Mouse (Mus musculus) lung, postnatal 4 days (tissue): Measurements from ENCODE around the gene Tigar.

Experiments used
- DNase-seq, 2 experiments: peaks; one replicate each; pipeline ENCODE4 v3.0.0; 2021

Gene Tigar

DNA sequence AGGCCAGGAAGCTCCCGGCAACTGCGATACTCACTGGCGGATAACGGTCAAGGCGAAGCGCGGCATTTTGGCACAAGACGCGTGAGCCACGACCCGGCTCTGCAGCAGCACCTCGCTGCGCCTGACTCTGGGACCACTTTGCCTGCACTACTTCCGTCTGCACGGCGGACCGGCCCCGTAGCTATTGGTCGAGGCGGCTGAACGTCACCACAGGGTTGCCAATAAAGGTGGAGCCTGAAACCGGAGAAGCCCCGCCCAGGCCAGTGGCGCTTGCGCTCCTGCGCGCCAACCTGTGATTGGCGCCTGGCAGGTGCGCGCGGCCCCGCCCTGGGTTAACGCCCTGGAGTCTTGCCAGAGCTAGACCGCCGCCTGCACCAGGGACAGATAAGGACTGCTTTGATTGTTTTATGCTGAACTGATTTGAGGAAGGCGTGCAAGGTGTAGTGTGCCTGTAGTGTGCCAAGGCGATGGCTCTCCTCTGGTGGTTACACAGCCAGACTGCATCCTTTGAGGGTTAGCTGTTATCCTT lies at the start of gene Tigar:
Gene Tigar (minus strand): TSS at position 156 of the 529 bp plus-strand sequence.
- DNase-seq, result peak; percentile 94 to 95

DNA sequence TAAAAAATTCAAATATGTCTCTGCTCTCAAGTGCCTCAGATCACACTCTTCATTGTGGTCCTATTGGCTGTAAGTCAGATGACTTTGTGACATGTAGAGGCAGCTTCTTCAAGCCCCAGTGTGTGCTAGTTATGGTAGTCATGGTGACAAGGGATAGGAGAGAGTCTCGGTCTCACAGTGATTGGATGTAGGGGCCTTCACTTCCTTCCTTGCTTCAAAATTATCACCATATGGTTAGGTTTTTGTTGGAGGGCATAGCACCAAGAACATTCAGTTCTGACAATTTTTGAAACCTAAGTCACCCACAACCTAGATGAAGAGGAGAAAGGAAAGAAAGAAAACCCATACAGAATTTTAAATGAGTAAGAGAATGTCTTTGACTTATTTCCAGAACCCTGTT lies 48.0 kb upstream of the Tigar start:
- DNase-seq, result no peak

DNA sequence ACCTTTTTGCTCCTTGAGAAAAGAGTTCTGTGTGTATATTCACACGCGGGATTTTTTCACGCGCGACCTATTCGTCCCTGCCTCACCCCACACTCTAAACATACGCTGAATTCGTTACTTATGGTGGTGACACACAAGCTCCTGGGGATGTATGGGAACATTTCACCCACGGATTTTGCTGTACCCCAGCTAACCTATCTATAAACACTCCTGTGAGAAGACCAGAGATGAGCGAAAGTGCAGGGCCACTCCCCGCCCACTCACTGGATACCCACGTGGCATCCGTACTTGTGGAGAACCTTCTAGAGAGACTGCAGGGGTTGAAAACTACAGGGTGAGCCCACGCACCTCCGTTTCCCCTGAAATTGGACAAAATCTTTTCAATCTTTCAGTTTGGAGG lies 46.1 kb upstream of the Tigar start:
- DNase-seq, result peak; percentile 40 to 50

DNA sequence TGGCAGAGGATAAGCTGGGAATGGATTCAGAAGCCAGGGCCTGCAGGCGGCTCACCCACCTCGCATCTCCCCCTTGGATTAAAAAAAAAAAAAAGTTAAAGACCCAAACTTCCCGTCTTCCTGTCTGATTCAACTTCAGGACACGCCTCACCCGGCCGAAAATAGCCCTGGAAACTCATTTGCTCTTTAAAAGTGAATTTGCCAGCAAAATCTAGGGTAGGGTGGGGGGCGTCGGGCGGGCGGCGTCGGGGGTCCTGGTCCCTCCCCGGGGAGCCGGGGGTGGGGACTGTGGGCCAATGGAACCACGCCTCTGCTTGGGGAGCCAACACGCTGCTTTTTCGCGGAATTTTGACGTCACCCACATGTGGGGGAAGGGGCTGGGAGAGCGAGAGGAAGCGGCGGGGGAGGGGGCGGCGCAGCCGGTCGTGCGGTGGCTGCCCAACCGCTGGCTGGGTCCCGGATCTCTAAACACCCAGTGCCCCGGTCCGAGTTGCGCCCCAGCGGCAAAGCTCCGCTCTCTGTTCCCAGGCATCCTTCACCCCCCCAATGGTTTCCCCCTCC lies 45.4 kb upstream of the Tigar start:
- DNase-seq, result peak; percentile 89 to 92

DNA sequence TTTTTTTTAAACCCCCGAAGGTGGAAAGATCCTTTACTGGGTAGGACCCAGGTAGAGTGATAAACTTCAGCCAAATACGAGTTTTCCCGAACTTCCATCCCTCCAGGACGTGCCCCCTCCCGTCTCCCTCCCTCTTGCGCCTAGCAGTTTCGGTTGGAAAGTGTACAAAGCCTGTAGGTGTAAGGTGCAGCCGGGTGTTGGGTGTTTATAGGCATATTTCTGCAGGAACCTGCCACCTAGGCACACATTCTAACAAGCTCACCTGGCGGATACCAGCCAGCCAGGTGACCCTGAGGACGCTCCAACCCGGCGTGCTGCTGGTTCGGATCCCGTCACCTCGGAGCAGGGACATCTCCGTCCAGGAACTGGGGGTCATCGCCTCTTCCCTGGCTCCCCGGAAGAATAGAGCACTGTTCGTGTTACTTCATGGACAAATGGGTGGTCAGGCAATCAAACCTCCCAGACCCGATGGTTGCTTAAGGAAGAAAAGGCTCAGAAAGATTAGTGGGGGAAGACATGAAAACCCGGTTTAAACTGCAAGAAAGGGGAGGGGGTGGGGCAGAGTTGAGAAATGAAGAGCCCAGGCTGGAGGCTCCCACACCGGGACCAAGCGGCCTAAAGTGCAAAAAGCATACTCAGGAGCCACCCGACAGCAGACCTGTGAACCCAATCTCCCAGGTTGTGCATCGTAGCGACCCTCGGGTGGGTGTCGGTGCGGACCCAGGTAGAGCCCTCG lies 44.8 kb upstream of the Tigar start:
- DNase-seq, result peak; percentile 38 to 43

DNA sequence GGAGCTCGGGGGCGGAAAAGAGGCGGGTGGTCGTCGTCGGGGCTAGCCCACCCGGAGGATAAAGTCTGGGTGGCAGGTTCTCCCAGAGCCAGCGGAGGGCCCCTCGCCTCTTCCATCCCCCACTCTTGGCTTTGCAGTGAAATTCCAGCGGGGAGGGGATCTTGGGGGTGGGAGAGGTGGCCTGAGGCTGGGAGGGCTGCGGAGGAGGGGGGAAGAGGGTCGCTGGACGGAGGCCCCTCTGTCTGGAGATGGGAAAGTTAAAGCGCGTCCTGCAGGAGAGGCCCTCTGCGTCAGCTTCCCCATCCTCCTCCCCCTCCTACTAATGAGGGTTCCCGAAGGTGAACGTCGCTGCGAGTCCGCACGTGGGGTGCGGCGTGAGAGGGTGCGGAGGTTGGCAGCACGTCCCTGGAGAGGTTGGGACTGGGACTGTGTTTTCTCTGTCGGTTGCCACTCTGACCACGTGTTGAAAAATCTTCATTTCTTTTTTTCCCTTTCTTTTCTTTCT lies 44.0 kb upstream of the Tigar start:
- DNase-seq, result peak; percentile 50 to 55

DNA sequence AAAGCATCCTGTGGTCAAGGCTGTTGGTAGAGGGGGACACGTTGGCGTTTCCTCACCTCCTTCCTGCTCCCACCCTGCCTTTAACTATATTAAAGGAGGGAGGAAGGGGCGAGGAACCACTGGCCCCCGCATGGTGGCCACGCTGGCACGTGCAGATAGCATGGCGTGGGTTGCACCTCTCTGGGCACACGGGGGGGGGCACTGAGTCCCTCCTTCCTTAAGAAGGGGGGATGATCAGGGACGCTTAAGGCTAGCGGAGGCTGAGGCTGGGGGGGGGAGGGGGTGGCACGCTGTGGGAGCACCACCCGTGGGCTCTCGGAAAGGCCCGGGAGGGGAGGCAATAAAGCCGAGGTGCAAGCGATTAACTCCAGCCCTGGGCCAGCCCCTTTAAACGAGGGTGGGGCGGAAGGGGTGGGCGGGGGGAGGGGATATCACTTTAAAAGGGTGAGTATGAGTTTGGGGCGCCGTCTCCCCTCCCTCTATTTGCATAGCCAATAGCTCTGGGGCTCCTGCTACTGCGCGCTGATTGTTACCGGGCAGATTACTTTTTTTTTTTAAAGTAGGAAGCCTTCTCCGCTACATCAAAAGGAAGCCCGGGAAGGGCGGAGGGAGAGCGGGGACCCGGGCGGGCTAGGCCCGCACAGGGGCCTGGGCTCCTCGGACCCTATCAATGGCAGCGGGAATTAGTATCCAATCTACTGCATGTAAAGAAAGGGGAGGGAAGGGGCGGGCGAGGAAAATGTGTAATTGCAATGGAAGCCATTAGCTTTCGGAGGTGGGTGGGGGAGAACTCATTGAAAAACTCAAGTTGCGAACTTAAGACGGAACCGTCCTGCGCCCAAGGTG lies 43.0 kb upstream of the Tigar start, which contains the start of gene Ccnd2:
Gene Ccnd2 (minus strand): TSS at position 88 of the 846 bp plus-strand sequence.
- DNase-seq, result peak; percentile 76 to 89

DNA sequence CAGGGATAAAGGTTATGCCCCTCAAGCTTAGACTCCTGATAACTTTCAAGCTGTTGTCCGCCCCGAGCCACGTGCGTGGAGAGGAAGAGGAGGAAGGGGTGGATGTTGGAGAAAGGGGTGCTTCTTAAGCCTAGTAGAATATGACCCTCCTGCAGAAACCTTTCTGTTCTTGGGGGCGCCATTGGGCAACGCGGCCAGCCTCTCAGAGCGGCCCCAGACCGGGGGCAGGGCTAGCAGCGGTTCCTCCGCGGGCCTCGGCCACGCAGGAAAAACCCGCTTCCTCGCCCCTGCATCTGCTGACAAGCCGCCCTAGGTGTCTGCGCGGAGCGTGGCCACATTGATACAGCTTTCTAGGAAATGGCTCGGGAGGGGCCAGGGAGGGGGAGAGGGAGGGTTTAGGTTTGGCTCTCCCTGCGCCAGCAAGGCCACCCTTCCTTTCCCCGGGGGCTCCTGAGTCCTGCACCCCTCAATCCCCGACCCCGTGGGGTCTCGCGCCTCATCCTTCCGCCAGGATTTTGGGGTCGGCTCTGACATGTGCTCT lies 42.3 kb upstream of the Tigar start:
- peak; percentile 69 to 77 for DNase-seq

DNA sequence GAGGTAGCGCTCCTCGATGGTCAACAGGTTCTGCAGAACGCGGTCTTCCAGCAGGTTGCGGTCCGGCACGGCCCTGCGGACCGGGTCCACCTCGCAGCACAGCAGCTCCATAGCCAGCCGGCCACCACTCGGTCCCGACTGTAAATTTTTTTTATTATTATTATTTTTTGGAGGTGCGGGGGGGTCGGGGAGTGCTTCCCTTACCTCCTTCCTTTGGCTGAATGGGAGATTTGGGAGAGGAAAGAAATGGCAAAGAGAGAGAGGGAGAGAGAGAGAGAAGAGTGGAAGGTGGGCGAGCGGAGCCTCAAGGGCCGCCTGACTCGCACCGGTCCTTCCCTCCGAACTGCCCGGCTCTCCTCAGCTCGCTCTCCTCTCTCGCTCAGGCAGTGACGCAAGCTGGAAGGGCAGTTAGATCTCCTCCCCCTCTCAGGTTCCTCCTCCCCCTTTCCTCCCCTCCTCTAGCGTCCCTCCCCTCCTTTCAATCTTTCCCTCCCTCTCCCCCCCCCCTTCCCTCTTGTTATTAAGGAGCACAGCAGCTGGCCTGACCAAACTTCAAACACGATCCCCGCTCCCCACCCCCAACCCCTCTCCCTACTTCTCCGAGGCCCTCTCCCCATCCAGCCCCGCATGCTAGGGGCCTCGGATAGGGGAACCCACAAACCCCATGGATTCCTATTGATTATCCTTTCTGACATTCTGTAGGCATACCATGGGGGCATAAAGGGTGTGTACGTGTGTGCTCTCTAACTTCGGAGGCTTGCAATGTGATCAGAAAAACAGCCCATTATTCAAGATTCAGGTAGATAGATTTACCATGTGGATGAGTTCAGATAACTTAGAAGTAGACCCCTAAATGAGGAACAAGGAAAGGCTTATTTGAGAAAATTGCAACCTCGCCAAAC lies 41.6 kb upstream of the Tigar start:
- peak; percentile 85 to 88 for DNase-seq

DNA sequence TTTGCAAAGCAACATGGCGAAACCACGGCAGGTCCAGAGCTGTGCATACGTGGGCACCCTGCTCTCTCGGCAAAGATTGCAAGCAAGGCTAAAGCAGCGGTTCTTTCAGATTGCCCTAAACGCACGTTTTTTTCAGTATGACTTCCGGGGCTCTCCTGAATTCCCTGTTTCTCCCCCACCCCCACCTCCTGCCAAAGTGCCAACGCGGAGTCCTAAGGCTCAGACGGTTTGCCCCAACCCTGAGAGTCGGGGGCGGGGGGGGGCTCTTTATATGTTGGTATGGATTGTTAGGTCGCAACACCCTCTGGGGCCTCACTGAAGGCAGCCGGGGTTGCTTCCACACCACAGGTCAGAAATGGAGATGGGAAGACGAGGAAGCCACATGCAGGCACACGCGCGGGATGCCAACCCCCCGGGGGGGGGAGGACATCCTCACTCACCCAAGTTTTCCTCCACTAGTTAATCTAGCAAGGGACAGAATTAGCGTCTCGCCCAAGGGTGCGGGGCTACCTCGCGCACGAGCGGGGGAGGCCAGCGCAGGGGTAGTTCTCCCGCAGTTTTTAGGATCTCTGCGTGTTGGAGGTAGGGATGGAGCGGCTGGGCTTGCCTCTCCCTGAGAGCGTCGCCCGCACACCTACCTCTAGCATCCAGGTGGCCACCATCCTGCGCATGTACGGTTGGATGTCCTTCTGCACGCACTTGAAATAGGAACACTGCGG lies 40.7 kb upstream of the Tigar start:
- peak; percentile 50 to 53 for DNase-seq

DNA sequence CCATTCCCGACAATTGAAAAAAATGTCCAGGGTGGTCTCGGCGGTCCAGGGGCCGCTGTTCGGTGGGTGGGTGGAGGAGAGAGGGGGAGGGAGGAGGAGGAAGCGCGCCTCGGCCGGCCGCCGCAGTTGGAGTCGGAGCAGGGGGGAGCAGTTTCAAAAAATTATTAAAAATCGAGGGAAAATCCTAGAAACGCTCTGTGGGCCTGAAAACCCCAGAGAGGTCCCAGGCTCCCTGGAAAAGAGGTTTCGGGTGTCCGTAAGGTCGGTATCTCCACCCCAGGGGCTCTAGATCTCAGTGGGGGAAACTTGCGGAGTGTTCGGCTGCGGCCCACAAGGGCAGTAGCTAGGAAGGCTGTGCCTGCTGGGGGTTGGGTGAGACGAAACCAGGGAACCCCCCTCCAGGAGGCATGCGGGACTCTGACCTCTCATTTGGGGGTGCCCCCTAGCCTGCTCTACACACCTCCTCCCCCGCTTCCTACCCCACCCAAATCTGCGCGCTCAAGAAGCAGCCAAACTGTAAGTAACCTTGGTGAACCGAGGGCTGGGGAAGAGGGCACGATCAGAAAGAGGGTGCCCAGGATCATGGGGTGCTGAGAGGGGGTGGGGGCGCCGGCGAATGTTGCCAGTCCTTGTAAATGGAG lies 40.1 kb upstream of the Tigar start:
- DNase-seq, result peak; percentile 53

DNA sequence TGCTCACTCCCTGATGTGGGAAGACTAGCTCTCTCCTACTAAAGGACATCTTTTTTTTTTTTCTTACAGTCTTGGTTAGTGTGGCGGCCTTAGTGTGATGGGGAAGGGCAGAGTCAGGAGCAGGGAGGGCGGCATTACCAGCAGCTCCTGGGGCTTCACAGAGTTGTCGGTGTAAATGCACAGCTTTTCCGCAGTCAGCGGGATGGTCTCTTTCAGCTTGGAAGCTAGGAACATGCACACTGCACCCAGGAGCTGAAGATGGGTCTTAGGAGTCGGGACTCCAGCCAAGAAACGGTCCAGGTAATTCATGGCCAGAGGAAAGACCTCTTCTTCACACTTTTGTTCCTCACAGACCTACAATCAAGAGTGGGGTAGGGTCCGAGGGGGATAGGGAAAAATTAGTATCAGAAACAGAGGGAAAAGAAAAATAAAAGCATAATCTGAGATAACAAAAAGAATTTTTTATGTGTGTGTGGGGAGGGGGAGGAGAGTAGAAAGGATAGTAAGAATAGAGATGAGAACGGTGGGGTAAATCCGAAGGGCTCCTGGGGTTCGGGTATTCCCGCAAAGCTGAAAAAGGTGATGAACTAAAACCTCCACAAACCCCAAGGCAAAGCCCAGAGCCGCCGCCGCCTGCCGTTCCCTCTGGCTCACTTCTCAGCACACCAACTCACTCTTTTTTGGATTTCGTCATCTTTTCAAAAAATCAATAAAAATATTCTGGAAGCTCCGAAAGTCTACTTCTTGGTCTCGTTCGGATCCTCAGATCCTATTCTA lies 39.4 kb upstream of the Tigar start:
- peak in 1 of 2 experiments; percentile 44 for DNase-seq

DNA sequence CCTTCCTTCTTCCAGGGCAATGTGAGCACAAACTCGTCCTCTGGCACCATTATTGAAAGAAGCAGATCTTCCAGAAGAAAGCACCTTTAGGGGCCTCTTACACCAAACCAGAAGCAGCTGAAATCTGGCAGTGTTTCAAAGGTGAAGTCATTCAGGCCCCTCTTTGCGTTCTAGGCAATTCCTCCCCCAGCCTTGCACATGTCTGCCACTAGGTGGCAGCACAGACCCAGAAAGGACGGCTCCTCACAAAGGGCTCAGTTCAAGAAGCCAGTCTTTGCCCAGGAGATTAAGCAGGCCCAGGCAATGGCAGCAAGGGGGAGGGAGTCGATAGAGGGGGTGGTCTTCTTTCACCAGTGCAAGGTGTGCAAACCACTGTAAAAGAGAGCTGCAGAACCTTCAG lies 38.3 kb upstream of the Tigar start:
- DNase-seq, result peak; percentile 90 to 93

DNA sequence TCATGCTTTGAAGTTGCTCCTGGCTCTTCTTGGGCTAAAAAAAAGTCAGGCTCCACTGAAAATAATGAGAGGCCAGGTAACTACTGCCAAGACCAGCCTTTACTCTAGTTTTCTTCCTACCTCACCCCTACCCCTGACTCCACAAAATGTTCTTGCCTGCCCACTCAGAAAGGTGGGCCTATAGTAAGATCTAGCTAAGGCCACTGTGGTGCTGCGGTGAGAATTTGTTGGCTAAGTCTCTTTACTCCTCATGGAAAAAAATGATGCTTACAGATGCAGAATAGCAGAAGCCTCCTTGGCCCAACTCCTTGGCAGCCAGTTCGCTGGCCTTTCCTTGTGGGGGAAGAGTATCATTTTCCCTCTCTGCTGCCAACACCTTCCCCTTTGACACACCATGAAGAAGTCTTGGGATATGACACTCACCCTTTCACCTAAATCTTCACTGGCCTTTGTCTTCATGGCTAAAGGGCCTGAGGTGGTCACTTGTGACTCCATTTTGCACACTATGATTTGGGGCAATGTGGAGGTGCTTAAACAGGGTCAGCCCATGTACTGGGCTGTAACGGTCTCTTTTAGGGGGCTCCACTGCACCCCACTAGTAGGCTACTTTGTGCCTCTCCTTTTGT lies 37.1 kb upstream of the Tigar start:
- DNase-seq, result no peak

DNA sequence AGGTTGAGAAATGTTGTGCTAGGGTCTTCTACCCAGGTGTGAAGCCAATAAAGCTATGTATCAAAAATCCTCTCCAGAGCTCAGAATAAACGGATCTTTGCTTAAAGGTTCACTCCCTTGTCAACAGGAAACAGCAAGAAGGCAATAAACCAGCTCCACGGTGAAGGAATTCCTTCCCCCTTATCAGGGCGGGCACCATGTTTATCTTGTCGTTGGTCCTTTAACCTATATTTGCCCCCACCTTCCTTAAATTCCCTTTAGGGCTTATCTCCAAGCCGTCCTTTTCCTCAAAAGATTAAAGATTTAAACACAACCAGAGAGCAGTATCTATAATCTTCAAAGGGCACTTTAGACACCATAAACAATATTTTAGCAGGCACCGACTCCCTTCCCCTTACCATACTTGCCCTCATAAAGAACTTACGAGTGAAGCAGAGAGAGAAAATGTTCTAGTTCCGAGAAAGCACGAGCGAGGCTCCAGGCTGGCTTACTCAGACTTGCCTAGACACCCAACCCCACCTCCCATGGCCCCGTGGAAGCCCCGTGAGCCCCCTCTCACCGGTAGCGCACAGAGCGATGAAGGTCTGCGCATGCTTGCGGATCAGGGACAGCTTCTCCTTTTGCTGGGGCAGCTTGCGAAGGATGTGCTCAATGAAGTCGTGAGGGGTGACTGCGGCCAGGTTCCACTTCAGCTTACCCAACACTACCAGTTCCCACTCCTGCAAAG lies 36.3 kb upstream of the Tigar start:
- peak; percentile 39 to 45 for DNase-seq

DNA sequence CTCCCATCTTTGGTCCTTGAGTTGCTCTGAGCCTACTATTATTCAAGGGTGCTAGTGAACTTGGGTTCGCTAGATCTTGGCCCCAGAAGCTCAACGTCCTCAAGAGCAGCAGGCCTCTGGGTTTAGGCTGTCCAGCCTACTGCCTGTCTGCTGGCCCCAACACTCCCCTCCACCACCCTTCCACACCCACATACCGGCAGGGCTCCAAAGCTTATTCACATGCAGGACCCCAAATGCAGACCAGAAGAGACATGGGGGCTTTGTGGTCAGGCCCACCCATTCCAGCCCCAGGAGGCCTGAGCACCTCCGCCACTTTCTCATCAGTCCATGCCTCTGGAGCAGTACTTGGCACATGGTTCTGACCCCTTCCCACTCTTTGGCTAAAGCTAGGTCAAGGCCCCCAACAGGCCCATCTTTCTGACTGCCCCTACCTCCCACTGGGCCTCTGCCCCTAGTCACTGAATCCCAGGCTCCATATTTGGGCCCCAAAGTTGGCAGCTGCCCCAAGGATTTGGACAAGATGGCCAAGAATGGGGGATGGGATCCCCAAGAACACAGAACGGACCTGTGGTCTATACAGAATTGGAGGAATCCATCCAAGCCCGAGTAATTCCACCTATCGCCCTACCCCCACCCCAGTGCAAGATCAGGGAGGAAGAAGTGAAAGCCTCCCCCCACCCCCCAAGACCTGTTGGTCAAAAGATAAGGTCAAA lies 34.4 kb upstream of the Tigar start:
- DNase-seq, result peak in 1 of 2 experiments; percentile 20

DNA sequence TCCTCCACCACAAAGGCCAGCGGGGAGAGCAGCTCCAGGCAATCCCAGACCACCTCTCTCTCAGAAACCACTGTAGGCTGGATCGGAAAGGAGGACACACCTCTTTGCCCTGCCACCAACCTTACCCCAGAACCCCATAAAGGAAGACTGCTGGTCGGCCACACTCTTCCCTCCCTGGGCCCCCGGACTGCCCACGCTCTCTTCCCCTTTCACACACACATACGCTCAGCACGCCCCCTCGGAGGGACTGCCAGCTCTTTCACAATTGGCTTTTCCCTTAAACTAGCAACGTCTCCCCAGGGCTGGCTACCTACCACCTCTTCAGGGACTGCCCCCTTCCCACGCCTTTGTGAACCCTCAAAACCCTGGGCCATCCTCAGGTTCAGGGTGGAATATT lies 33.8 kb upstream of the Tigar start:
- DNase-seq, result peak; percentile 40 to 45
